Mouse (Mus musculus): Measurements from ENCODE around the gene Wdr60.
A peak's percentile ranks its signal among the peaks of the same experiment; 100 is the strongest.
"Not testable (repeated sequence)": the region's sequence is repeated elsewhere in the genome, so short reads cannot be mapped to it uniquely, and the experiment has no call there.

Gene Wdr60

GRCm38 (mm10) chr12:116262555-116263341 lies at the start of gene Wdr60:
Gene Wdr60 (minus strand): TSS chr12:116263022.
- DNase-seq: peak; percentile 95

- DNase-seq: no peak
Observed at GRCm38 (mm10) chr12:116308612-116309011, 45.8 kb upstream of the Wdr60 start.

GRCm38 (mm10) chr12:116307870-116308269 lies 45.0 kb upstream of the Wdr60 start:
- no peak for DNase-seq

GRCm38 (mm10) chr12:116306042-116306441 lies 43.2 kb upstream of the Wdr60 start:
- DNase-seq: peak; percentile 1

- no peak for DNase-seq
Observed at GRCm38 (mm10) chr12:116302181-116302580, 39.4 kb upstream of the Wdr60 start.

- no peak for DNase-seq
Observed at GRCm38 (mm10) chr12:116299906-116300305, 37.1 kb upstream of the Wdr60 start.

- no peak for DNase-seq
Observed at GRCm38 (mm10) chr12:116293599-116294292, 30.9 kb upstream of the Wdr60 start.

GRCm38 (mm10) chr12:116293185-116293584 lies 30.4 kb upstream of the Wdr60 start:
- no peak for DNase-seq

- no peak for DNase-seq
Observed at GRCm38 (mm10) chr12:116283511-116283910, 20.7 kb upstream of the Wdr60 start.

GRCm38 (mm10) chr12:116282856-116283255 lies 20.0 kb upstream of the Wdr60 start:
- DNase-seq: no peak

- peak; percentile 12 for DNase-seq
Observed at GRCm38 (mm10) chr12:116281427-116282281, 18.8 kb upstream of the Wdr60 start.

- DNase-seq: peak; percentile 98
Observed at GRCm38 (mm10) chr12:116280653-116281364, 18.0 kb upstream of the Wdr60 start, which contains the start of gene Esyt2. Gene Esyt2 (plus strand): TSS chr12:116281196.

- no peak for DNase-seq
Observed at GRCm38 (mm10) chr12:116280149-116280652, 17.4 kb upstream of the Wdr60 start.

GRCm38 (mm10) chr12:116279181-116279580 lies 16.4 kb upstream of the Wdr60 start:
- DNase-seq: no peak

GRCm38 (mm10) chr12:116278541-116278940 lies 15.7 kb upstream of the Wdr60 start:
- DNase-seq: no peak

- no peak for DNase-seq
Observed at GRCm38 (mm10) chr12:116276961-116277360, 14.1 kb upstream of the Wdr60 start.

GRCm38 (mm10) chr12:116275631-116276030 lies 12.8 kb upstream of the Wdr60 start:
- DNase-seq: no peak

- not testable (repeated sequence) for DNase-seq
Observed at GRCm38 (mm10) chr12:116275086-116275485, 12.3 kb upstream of the Wdr60 start, which contains the start of gene Gm11027. Gene Gm11027 (plus strand): TSS chr12:116275386.

- DNase-seq: no peak
Observed at GRCm38 (mm10) chr12:116273733-116274132, 10.9 kb upstream of the Wdr60 start.

- no peak for DNase-seq
Observed at GRCm38 (mm10) chr12:116271071-116271470, 8.2 kb upstream of the Wdr60 start.

GRCm38 (mm10) chr12:116270538-116270937 lies 7.7 kb upstream of the Wdr60 start:
- no peak for DNase-seq

- no peak for DNase-seq
Observed at GRCm38 (mm10) chr12:116269450-116269849, 6.6 kb upstream of the Wdr60 start.
